Mouse (Mus musculus) limb, embryonic 14.5 days (tissue): Measurements from ENCODE around the gene Mbd3. TPM values are rescaled to one million over a fixed set of nuclear protein-coding genes. Genes with fewer than 3 reads are reported as not detected.
A peak's percentile ranks its signal among the peaks of the same experiment; 100 is the strongest.

Source experiments
- ATAC-seq: fragments of 200-750 bp; cut with Nextera tagmentation; 2 replicates; pipeline ENCODE4 v1.8.0; 2017; ENCODE audit warnings: low read depth, moderate number of reproducible peaks, moderate TSS enrichment; ENCODE audit not compliant: low FRiP score
- DNase-seq: peaks from one replicate; pipeline ENCODE4 v3.0.0-alpha.2; 2015; ENCODE audit warnings: low spot score
- H3K27ac ChIP-seq: fragments of 300-500 bp; sonication (generic); replicated peaks from 2 replicates; pipeline ENCODE4 v1.5.1; 2014; ENCODE audit warnings: low read depth, mild to moderate bottlenecking, low read length, moderate library complexity, mixed read lengths
- H3K27me3 ChIP-seq: fragments of 300-500 bp; sonication (generic); 2 replicates; pipeline ENCODE4 v1.6.1; 2014; ENCODE audit warnings: low read length, mixed read lengths; ENCODE audit not compliant: control insufficient read depth, insufficient read depth
- H3K36me3 ChIP-seq: fragments of 300-500 bp; sonication (generic); 2 replicates; pipeline ENCODE4 v1.6.1; 2014; ENCODE audit warnings: mild to moderate bottlenecking, low read length, moderate library complexity, mixed read lengths; ENCODE audit not compliant: control insufficient read depth, insufficient read depth
- H3K4me1 ChIP-seq: fragments of 300-500 bp; sonication (generic); 2 replicates; pipeline ENCODE4 v1.6.1; 2014; ENCODE audit warnings: antibody characterized with exemption, low read length, mixed read lengths; ENCODE audit not compliant: control insufficient read depth, insufficient read depth
- H3K4me2 ChIP-seq: fragments of 300-500 bp; sonication (generic); replicated peaks from 2 replicates; pipeline ENCODE4 v1.6.1; 2014; ENCODE audit warnings: low read depth, mild to moderate bottlenecking, low read length, moderate library complexity; ENCODE audit not compliant: severe bottlenecking
- H3K4me3 ChIP-seq: fragments of 300-500 bp; sonication (generic); replicated peaks from 2 replicates; pipeline ENCODE4 v1.5.1; 2014; ENCODE audit warnings: low read length
- H3K9ac ChIP-seq: fragments of 300-500 bp; sonication (generic); 2 replicates; pipeline ENCODE4 v1.6.1; 2014; ENCODE audit warnings: mild to moderate bottlenecking, low read depth, low read length, moderate library complexity; ENCODE audit not compliant: severe bottlenecking
- H3K9me3 ChIP-seq: fragments of 300-500 bp; sonication (generic); 2 replicates; pipeline ENCODE4 v1.6.1; 2016; ENCODE audit warnings: low read length; ENCODE audit not compliant: control insufficient read depth
- POLR2A ChIP-seq: fragments of 200-500 bp; IDR thresholded peaks from 2 replicates; pipeline ENCODE4 v1.8.0; 2012; ENCODE audit warnings: inconsistent platforms, mild to moderate bottlenecking, moderate library complexity, borderline replicate concordance; ENCODE audit not compliant: insufficient read depth, insufficient read length; ENCODE audit errors: extremely low read depth
- WGBS: fragments of 180-500 bp; shearing (Covaris S2); extraction: QIAGEN DNeasy Blood & Tissue Kit; methylation state at CpG from one replicate; pipeline ENCODE4 v1.1.7; 2014; 5-methylcytosine and 5-hydroxymethylcytosine counted together
- polyA plus RNA-seq, 2 experiments: library from polyadenylated mRNA; depleted of rRNA in 1 of 2; stranded (reverse) in 1 of 2; unstranded in 1 of 2; fragments of >200 nt; fragmentation: Nextera tagmentation in 1 of 2; extraction: Ambion mirVana in 1 of 2; gene quantifications; 2 replicates each; pipeline versions ENCODE4 v1.2.1 to v1.2.3; 2012 to 2014

Gene Mbd3
- polyA plus RNA-seq, 2 experiments = 196 to 267 TPM

GRCm38 (mm10) chr10:80356737-80357136 is 42.6 kb downstream of the Mbd3 start:
- no peak for TF ChIP-seq POLR2A
- Histone ChIP-seq H3K27me3 (peaks cover 58% of the 10 kb centered on the region), H3K9ac (peak overlapping the region; percentile 28; the same call in 1 of the 2 replicates), H3K9me3 (no peaks in the 10 kb centered on the region), H3K36me3 (no peaks in the 10 kb centered on the region), H3K27ac (no peak overlapping the region), H3K4me2 (peak overlapping the region; percentile 63), H3K4me3 (peak overlapping the region; percentile 43), H3K4me1 (peaks cover 15% of the 10 kb centered on the region)
- 2% methylated on average over 32 of the region's 34 CpGs for WGBS
- ATAC-seq = no peak
- DNase-seq = no peak

GRCm38 (mm10) chr10:80356001-80356682 is 43.2 kb downstream of the Mbd3 start, which contains the start of gene Plk5:
Plk5 (plus strand) TSS chr10:80356459.
- Histone ChIP-seq H3K4me1 (peaks cover 15% of the 10 kb centered on the region), H3K9me3 (no peaks in the 10 kb centered on the region), H3K4me2 (peak within 1 kb of the TSS; percentile 63), H3K27me3 (peaks cover 64% of the 10 kb centered on the region), H3K4me3 (peak within 1 kb of the TSS; percentile 43), H3K27ac (no peak within 1 kb of the TSS), H3K9ac (peak within 1 kb of the TSS; percentile 28; the same call in 1 of the 2 replicates), H3K36me3 (no peaks in the 10 kb centered on the region)
- DNase-seq (no peak), ATAC-seq (no peak)
- TF ChIP-seq POLR2A = no peak
- 3% methylated on average over 20 of the region's 53 CpGs for WGBS

- ATAC-seq = no peak
Measured at GRCm38 (mm10) chr10:80355431-80355830, 43.9 kb downstream of the Mbd3 start.

GRCm38 (mm10) chr10:80352727-80353126 is 46.6 kb downstream of the Mbd3 start:
- WGBS = 63% methylated on average over 8 of the region's 8 CpGs
- 0 out of 2 replicates have a peak overlapping the region, but pooled peaks have one; percentile 16 for H3K9ac ChIP-seq
- no peak for DNase-seq
- no peak overlapping the region for H3K27ac ChIP-seq
- H3K36me3 ChIP-seq = no peaks in the 10 kb centered on the region
- peaks cover 87% of the 10 kb centered on the region for H3K27me3 ChIP-seq
- no peak for ATAC-seq
- peaks cover 22% of the 10 kb centered on the region for H3K4me1 ChIP-seq
- TF ChIP-seq POLR2A = no peak
- H3K4me3 ChIP-seq = no peak overlapping the region
- H3K4me2 ChIP-seq = no peak overlapping the region
- H3K9me3 ChIP-seq = no peaks in the 10 kb centered on the region

More at GRCm38 (mm10) chr10:80355431-80355830, 43.9 kb downstream of the Mbd3 start:
- H3K4me3 ChIP-seq = no peak overlapping the region
- TF ChIP-seq POLR2A = no peak
- no peak overlapping the region for H3K4me2 ChIP-seq
- H3K4me1 ChIP-seq = peaks cover 15% of the 10 kb centered on the region
- no peak overlapping the region for H3K27ac ChIP-seq
- H3K36me3 ChIP-seq = no peaks in the 10 kb centered on the region
- no peak overlapping the region for H3K9ac ChIP-seq
- WGBS = 8% methylated on average over 8 of the region's 9 CpGs
- H3K9me3 ChIP-seq = no peaks in the 10 kb centered on the region
- DNase-seq = no peak
- H3K27me3 ChIP-seq = peaks cover 71% of the 10 kb centered on the region

GRCm38 (mm10) chr10:80351896-80352295 is 47.5 kb downstream of the Mbd3 start:
- no peak overlapping the region for H3K4me2 ChIP-seq
- 25% methylated on average over 11 of the region's 11 CpGs for WGBS
- peaks cover 17% of the 10 kb centered on the region for H3K4me1 ChIP-seq
- H3K9me3 ChIP-seq = no peaks in the 10 kb centered on the region
- no peak for DNase-seq
- no peak overlapping the region for H3K27ac ChIP-seq
- H3K36me3 ChIP-seq = no peaks in the 10 kb centered on the region
- TF ChIP-seq POLR2A = no peak
- peaks cover 87% of the 10 kb centered on the region for H3K27me3 ChIP-seq
- ATAC-seq = no peak
- H3K9ac ChIP-seq = no peak overlapping the region
- no peak overlapping the region for H3K4me3 ChIP-seq
